Mouse (Mus musculus) forebrain, embryonic 16.5 days (tissue): ENCODE measurements around the gene Rims4. TPM values are rescaled to one million over a fixed set of nuclear protein-coding genes. Genes with fewer than 3 reads are reported as not detected.
A peak's percentile ranks its signal among the peaks of the same experiment; 100 is the strongest.

Experiments used
- ATAC-seq: fragments of 200-750 bp; cut with Nextera tagmentation; 2 replicates; pipeline ENCODE4 v1.8.0; 2017; ENCODE audit warnings: mild to moderate bottlenecking, moderate library complexity
- H3K27ac ChIP-seq: fragments of 300-500 bp; sonication (generic); 2 replicates; pipeline ENCODE4 v1.5.1; 2014; ENCODE audit warnings: low read length, control low read depth
- H3K27me3 ChIP-seq: fragments of 300-500 bp; sonication (generic); replicated peaks from 2 replicates; pipeline ENCODE4 v1.6.1; 2014; ENCODE audit warnings: low read length; ENCODE audit not compliant: control insufficient read depth, insufficient read depth
- H3K36me3 ChIP-seq: fragments of 300-500 bp; sonication (generic); 2 replicates; pipeline ENCODE4 v1.6.1; 2014; ENCODE audit not compliant: control insufficient read depth, insufficient read depth
- H3K4me1 ChIP-seq: fragments of 300-500 bp; sonication (generic); replicated peaks from 2 replicates; pipeline ENCODE4 v1.6.1; 2014; ENCODE audit warnings: low read length; ENCODE audit not compliant: control insufficient read depth, insufficient read depth
- H3K4me2 ChIP-seq: fragments of 300-500 bp; sonication (generic); 2 replicates; pipeline ENCODE4 v1.6.1; 2014; ENCODE audit warnings: mild to moderate bottlenecking, low read length, control low read depth
- H3K4me3 ChIP-seq: fragments of 300-500 bp; sonication (generic); replicated peaks from 2 replicates; pipeline ENCODE4 v1.5.1; 2014; ENCODE audit warnings: mild to moderate bottlenecking, low read length, control low read depth
- H3K9ac ChIP-seq: fragments of 300-500 bp; sonication (generic); replicated peaks from 2 replicates; pipeline ENCODE4 v1.6.1; 2014; ENCODE audit warnings: low read depth, low read length, control low read depth
- H3K9me3 ChIP-seq: fragments of 300-500 bp; sonication (generic); 2 replicates; pipeline ENCODE4 v1.6.1; 2016; ENCODE audit warnings: low read length; ENCODE audit not compliant: control insufficient read depth
- WGBS: fragments of 180-500 bp; shearing (Covaris S2); extraction: QIAGEN DNeasy Blood & Tissue Kit; methylation state at CpG from one replicate; pipeline ENCODE4 v1.1.7; 2014; 5-methylcytosine and 5-hydroxymethylcytosine counted together
- polyA plus RNA-seq: library from polyadenylated mRNA; unstranded; fragments of >200 nt; fragmentation: Nextera tagmentation; extraction: Ambion mirVana; gene quantifications from 2 replicates; pipeline ENCODE4 v1.2.1, GENCODE M21; 2015

The Rims4 gene
- polyA plus RNA-seq, 1 experiment from 2014 or later: 9.8 TPM

DNA sequence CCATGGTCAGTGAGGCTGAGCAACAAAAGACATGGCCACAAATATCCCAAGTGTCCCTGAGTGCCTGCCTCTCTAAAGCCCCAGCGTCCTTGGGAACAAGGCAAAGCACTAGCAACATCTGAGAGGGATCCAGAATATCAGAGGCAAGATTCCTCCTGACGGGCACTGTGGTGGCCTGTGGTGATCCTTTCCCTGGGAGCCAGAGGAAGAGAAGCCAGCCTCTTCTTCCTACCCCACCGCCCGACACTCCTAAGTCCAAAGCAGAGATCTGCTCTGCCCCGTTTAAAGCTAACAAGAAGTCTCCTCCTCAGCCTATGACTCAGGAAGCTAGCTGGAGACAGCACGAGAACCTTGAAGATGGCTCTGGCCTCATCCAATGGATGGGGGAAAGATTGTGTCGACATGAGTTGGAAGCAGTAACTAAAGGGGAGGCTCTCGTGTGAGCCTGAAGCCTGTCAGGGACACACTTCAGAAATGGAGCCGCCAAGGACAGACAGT, 3.1 kb downstream of the Rims4 start:
- H3K9ac ChIP-seq: no peak overlapping the region
- H3K4me2 ChIP-seq: no peak overlapping the region
- peaks cover 36% of the 10 kb centered on the region for H3K4me1 ChIP-seq
- ATAC-seq: no peak
- H3K27ac ChIP-seq: no peak overlapping the region
- no peaks in the 10 kb centered on the region for H3K9me3 ChIP-seq
- no peaks in the 10 kb centered on the region for H3K36me3 ChIP-seq
- peaks cover 29% of the 10 kb centered on the region for H3K27me3 ChIP-seq
- WGBS: 68% methylated on average over 9 of the region's 9 CpGs
- H3K4me3 ChIP-seq: no peak overlapping the region

DNA sequence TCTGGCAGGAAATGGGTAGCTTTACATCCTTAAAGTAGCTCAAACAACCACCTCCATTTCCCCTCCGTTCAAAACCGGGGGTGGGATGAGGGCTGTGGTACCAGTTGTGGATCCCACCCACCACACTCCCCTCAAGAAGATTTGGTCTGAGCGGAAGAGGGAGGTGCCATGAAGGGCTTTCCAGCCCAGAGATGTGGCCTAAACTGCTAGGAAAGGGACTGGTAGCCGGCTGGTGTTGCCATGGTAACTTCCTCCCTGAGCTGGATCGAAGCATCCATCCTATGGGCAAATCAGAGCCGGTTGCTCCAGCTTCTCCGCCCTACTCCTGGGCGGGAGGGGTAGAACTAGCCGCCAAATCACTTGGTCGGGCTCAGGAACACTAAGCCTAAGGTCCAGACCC, 4.4 kb downstream of the Rims4 start:
- Histone ChIP-seq H3K9me3 (no peaks in the 10 kb centered on the region), H3K9ac (peak overlapping the region; percentile 42; the same call in 1 of the 2 replicates), H3K4me1 (peaks cover 34% of the 10 kb centered on the region), H3K27me3 (peaks cover 18% of the 10 kb centered on the region), H3K4me2 (peak overlapping the region; percentile 47), H3K4me3 (peak overlapping the region; percentile 24), H3K27ac (peak overlapping the region; percentile 41), H3K36me3 (no peaks in the 10 kb centered on the region)
- ATAC-seq: peak; percentile 75
- WGBS: 3% methylated on average over 10 of the region's 10 CpGs

DNA sequence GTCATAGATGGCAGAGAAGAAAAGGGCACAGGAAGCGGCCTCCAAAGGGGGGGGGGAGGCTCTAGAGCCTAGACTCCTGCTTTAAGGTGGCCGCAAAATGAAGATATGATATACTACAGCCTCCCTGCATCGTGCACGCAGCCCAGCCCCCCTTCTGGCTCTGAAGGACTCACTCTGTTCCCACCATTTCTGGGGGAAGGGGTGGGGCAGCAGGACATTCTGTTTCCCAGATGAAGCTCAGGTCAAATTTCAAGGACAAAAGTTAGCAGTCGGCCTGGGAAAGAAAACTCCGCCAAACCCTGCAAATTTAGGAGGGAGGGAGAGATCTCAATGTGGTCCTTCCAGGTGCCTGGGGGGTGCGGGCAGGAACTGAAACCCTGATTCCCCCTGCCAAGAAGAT, 4.8 kb downstream of the Rims4 start:
- Histone ChIP-seq H3K4me2 (peak overlapping the region; percentile 47), H3K36me3 (no peaks in the 10 kb centered on the region), H3K27me3 (peaks cover 17% of the 10 kb centered on the region), H3K27ac (peak overlapping the region; percentile 41; the same call in 1 of the 2 replicates), H3K4me3 (peak overlapping the region; percentile 24), H3K4me1 (peaks cover 34% of the 10 kb centered on the region), H3K9me3 (no peaks in the 10 kb centered on the region), H3K9ac (peak overlapping the region; percentile 42; the same call in 1 of the 2 replicates)
- 0 out of 2 replicates have a peak, but pooled peaks have one; percentile 22 for ATAC-seq
- 44% methylated on average over 7 of the region's 7 CpGs for WGBS

DNA sequence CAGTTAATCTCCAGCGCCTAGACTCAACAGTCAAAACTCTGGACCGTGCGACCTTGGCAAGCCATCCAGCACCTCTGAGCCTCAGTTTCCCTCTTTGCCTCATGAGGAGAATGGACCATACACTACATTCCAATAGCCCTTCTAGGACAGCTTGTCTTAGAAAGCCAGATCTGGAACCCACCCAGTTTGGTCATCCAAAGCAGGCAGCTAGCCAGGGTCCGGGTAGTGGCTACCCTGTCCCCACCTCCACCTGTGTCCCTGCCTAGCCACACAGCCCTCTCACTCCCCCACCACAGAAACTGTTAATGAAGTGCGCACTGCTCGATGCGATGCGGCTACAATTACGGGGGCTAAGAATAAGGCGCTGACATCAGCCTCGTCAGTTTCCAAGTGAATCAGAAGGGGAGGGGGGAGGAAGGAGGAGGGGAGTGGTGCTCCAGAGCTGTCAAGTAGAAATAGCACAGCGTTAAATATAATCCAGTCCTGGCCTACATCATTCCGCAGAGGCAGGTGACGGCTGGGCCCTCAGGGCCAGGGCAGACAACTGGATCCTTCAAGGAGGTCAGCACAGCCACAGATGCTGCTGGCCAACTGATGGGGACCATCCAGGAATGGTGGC, 6.5 kb downstream of the Rims4 start:
- Histone ChIP-seq H3K36me3 (no peaks in the 10 kb centered on the region), H3K27ac (no peak overlapping the region), H3K4me2 (no peak overlapping the region), H3K4me3 (no peak overlapping the region), H3K27me3 (peaks cover 12% of the 10 kb centered on the region), H3K9me3 (no peaks in the 10 kb centered on the region), H3K9ac (no peak overlapping the region), H3K4me1 (peaks cover 25% of the 10 kb centered on the region)
- peak; percentile 25; the same call in 1 of the 2 replicates for ATAC-seq
- WGBS: 53% methylated on average over 14 of the region's 14 CpGs

DNA sequence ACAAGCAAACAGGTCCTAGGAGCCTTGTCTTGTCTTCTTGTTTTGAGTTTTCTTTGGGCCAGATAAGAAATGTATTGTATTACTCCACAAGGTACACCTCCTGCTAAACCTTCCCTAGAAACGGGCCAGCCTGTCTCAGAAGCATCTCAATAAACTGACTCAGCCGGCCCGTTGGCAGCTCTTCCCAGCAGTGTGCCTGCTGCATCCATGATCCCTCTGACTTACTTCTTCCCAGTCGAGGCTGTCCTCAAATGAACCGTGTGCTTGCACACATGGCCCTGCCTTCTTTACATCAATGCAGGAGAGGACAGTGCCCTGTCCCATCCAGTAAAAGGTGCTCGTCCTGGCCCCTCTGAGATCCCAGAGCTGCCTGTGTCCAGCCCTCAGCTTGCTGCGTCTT, 8.9 kb downstream of the Rims4 start:
- no peak overlapping the region for H3K4me2 ChIP-seq
- ATAC-seq: no peak
- no peaks in the 10 kb centered on the region for H3K27me3 ChIP-seq
- H3K27ac ChIP-seq: no peak overlapping the region
- WGBS: 88% methylated on average over 7 of the region's 7 CpGs
- H3K4me1 ChIP-seq: peaks cover 18% of the 10 kb centered on the region
- no peak overlapping the region for H3K4me3 ChIP-seq
- H3K9me3 ChIP-seq: no peaks in the 10 kb centered on the region
- no peak overlapping the region for H3K9ac ChIP-seq
- no peaks in the 10 kb centered on the region for H3K36me3 ChIP-seq

DNA sequence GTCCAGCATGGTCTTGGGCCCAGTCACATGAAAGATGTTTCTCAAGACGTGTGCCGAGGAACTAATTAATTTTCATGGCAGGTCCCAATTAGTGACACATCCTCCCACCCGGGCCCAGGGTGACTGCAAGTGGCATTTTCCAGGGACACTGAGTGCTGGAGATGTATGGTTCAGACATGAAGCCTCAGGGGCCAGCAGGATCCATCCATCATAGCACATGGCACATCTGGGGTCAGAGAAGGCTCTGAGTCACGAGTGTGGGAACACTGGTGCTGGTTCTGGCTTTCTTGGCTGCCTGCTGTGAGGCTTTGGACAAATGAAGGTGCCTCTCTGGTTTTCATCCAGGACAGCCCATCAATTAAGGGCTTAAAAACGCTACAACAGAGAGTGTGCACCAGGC, 11.4 kb downstream of the Rims4 start:
- H3K4me3 ChIP-seq: no peak overlapping the region
- H3K9me3 ChIP-seq: no peaks in the 10 kb centered on the region
- no peak overlapping the region for H3K27ac ChIP-seq
- no peaks in the 10 kb centered on the region for H3K36me3 ChIP-seq
- no peak overlapping the region for H3K9ac ChIP-seq
- ATAC-seq: no peak
- 66% methylated on average over 5 of the region's 5 CpGs for WGBS
- H3K4me1 ChIP-seq: peaks cover 3% of the 10 kb centered on the region; the same call in 1 of the 2 replicates
- H3K4me2 ChIP-seq: no peak overlapping the region
- no peaks in the 10 kb centered on the region for H3K27me3 ChIP-seq

DNA sequence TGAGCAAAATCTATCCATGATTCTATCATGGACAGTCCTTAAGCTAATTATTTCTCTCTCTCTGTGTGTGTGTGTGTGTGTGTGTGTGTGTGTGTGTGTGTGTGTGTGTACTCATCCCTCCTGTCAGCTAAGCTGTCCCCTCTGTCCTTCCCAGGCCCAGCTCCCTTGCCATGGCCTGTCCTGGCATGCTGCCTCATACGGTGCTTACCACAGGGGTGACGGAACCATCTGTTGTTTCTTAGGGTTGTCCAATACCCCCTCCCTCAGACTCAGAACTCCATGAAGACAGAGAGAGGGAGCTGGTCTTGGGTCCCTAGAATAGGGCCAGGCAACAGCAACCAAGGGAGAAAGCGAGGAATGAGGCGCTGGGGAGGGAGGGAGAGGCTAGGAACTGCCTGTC, 14.2 kb downstream of the Rims4 start:
- ATAC-seq: no peak
- Histone ChIP-seq H3K27ac (no peak overlapping the region), H3K4me1 (no peaks in the 10 kb centered on the region; the same call in 1 of the 2 replicates), H3K9me3 (no peaks in the 10 kb centered on the region), H3K9ac (no peak overlapping the region), H3K4me3 (no peak overlapping the region), H3K36me3 (no peaks in the 10 kb centered on the region), H3K27me3 (no peaks in the 10 kb centered on the region), H3K4me2 (no peak overlapping the region)
- WGBS: 84% methylated on average over 4 of the region's 4 CpGs

DNA sequence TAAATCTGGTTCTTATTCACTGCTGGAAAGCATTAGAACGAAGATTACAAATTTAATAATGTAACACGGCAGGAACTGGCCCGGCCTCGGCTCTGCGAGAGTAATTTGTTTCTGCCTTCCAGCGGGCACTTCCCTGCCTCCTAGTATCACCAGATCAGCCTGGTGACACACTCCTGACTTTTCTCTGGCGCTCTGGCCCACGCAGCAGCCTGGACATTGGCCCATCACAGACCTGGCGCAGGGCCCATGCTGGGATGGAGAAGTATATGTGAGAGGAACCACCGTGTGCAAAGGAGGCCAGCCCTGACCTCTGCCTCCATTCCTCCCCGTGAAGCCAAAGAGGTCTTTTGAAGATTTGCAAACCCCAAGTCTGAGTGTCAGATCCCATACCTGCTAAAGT, 15.0 kb downstream of the Rims4 start:
- WGBS: 69% methylated on average over 11 of the region's 11 CpGs
- Histone ChIP-seq H3K27ac (no peak overlapping the region), H3K36me3 (no peaks in the 10 kb centered on the region), H3K27me3 (no peaks in the 10 kb centered on the region), H3K4me2 (no peak overlapping the region), H3K9ac (no peak overlapping the region), H3K9me3 (no peaks in the 10 kb centered on the region), H3K4me1 (no peaks in the 10 kb centered on the region; the same call in 1 of the 2 replicates), H3K4me3 (no peak overlapping the region)
- no peak for ATAC-seq

DNA sequence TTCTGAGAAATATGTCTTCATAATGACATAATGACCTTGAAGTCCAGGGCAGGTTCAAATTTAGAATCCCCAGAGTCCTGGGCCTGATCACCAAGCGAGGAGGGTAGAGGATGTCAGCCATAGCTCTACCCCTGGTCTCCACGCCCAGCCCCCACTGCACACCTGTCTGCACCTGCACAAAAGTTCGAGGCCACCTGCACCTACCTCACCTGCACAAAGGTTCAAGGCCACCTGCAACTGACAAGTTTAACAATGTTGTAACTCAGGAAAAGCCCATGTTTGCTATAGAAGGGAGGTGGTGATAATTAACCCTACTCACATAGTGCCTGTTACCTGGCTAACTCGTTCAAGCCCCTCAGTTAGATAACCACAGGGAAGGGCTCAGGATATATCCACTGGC, 16.0 kb downstream of the Rims4 start:
- Histone ChIP-seq H3K9ac (no peak overlapping the region), H3K27me3 (no peaks in the 10 kb centered on the region), H3K4me2 (no peak overlapping the region), H3K4me3 (no peak overlapping the region), H3K9me3 (no peaks in the 10 kb centered on the region), H3K27ac (no peak overlapping the region), H3K36me3 (no peaks in the 10 kb centered on the region), H3K4me1 (no peaks in the 10 kb centered on the region; the same call in 1 of the 2 replicates)
- WGBS: 85% methylated on average over 4 of the region's 4 CpGs
- ATAC-seq: no peak
